Mouse (Mus musculus): ENCODE measurements at regions not wholly inside any gene's neighbourhood (a gene's known extent, or its start where the extent isn't known, plus 50 kb on each side); places are given as distances from the start of the nearest gene placed in this dataset.
A peak's percentile ranks its signal among the peaks of the same experiment; 100 is the strongest.
"Not testable (repeated sequence)": the region's sequence is repeated elsewhere in the genome, so short reads cannot be mapped to it uniquely, and the experiment has no call there.

GRCm38 (mm10) chr1:81637357-81637756 is 560.6 kb downstream of the Nyap2 start:
- DNase-seq = no peak

GRCm38 (mm10) chr1:81652990-81653717 is 576.4 kb downstream of the Nyap2 start:
- DNase-seq = no peak

GRCm38 (mm10) chr1:81661245-81661644 is 571.7 kb upstream of the Gm9747 start:
- no peak for DNase-seq

- no peak for DNase-seq
Measured at GRCm38 (mm10) chr1:81671142-81671541, 561.8 kb upstream of the Gm9747 start.

GRCm38 (mm10) chr1:81671725-81672124 is 561.2 kb upstream of the Gm9747 start:
- DNase-seq = no peak

GRCm38 (mm10) chr1:81675576-81676342 is 557.2 kb upstream of the Gm9747 start:
- no peak for DNase-seq

- no peak for DNase-seq
Measured at GRCm38 (mm10) chr1:81677768-81678400, 555.0 kb upstream of the Gm9747 start.

- no peak for DNase-seq
Measured at GRCm38 (mm10) chr1:81696129-81696528, 536.8 kb upstream of the Gm9747 start.

GRCm38 (mm10) chr1:81709169-81709568 is 523.7 kb upstream of the Gm9747 start:
- DNase-seq = no peak

GRCm38 (mm10) chr1:81717091-81717490 is 515.8 kb upstream of the Gm9747 start:
- no peak for DNase-seq

- DNase-seq = no peak
Measured at GRCm38 (mm10) chr1:81718233-81718632, 514.7 kb upstream of the Gm9747 start.

GRCm38 (mm10) chr1:81724859-81725258 is 508.1 kb upstream of the Gm9747 start:
- no peak for DNase-seq

GRCm38 (mm10) chr1:81726268-81727132 is 506.4 kb upstream of the Gm9747 start:
- DNase-seq = no peak

GRCm38 (mm10) chr1:81737111-81737833 is 495.6 kb upstream of the Gm9747 start:
- no peak for DNase-seq

GRCm38 (mm10) chr1:81738384-81738783 is 494.5 kb upstream of the Gm9747 start:
- DNase-seq = no peak

GRCm38 (mm10) chr1:81739392-81739791 is 493.5 kb upstream of the Gm9747 start:
- DNase-seq = no peak

GRCm38 (mm10) chr1:81739981-81740380 is 492.9 kb upstream of the Gm9747 start:
- no peak for DNase-seq

- not testable (repeated sequence) for DNase-seq
Measured at GRCm38 (mm10) chr1:81741882-81742281, 491.0 kb upstream of the Gm9747 start.

GRCm38 (mm10) chr1:81744524-81744923 is 488.4 kb upstream of the Gm9747 start:
- peak; percentile 43 for DNase-seq

GRCm38 (mm10) chr1:81745024-81745960 is 487.6 kb upstream of the Gm9747 start:
- no peak for DNase-seq

- no peak for DNase-seq
Measured at GRCm38 (mm10) chr1:81746013-81746412, 486.9 kb upstream of the Gm9747 start.

All from liver (tissue).